Mouse (Mus musculus) G1E (cell line): ENCODE data around the gene Ccdc127.

ENCODE experiments used
- CTCF ChIP-seq: IDR thresholded peaks from 2 replicates; pipeline ENCODE4 v1.5.1; 2012; ENCODE audit warnings: low read depth, low read length, inconsistent platforms, mixed read lengths
- GATA1 ChIP-seq: IDR thresholded peaks from 2 replicates; pipeline ENCODE4 v1.6.1; 2012; ENCODE audit warnings: borderline replicate concordance, low read length, inconsistent platforms, mixed read lengths
- TAL1 ChIP-seq: conservative IDR thresholded peaks from 2 replicates; pipeline ENCODE4 v1.6.1; 2012; ENCODE audit warnings: low read depth, low read length, inconsistent platforms, mixed read lengths

- TF ChIP-seq GATA1, result no peak
- no peak for TF ChIP-seq CTCF
- TF ChIP-seq TAL1, result no peak
Measured at GRCm38 (mm10) chr13:74305380-74305779, 44.7 kb upstream of the Ccdc127 start.
